In genomic region chr19:6496462-6497149, GRCm38 (mm10) we compare ENCODE assay signal across 14 mouse cellular contexts. TPM values are rescaled to one million over a fixed set of nuclear protein-coding genes. Genes with fewer than 3 reads are reported as not detected.
A peak's percentile ranks its signal among the peaks of the same experiment; 100 is the strongest.
DNase-seq lines count a peak whose midpoint lies in the region; ATAC-seq and TF ChIP-seq lines count a peak whose summit lies in the region.
"Had no signal": no experiment of that assay in that cellular context is flagged by ENCODE, and none has a peak within 500 bp of the region (broad histone marks: within the 10 kb centered on the region; RNA-seq: fewer than 3 reads in every experiment).

No protein-coding gene starts in this region.

- peaks cover 7% of the 10 kb centered on the region; the same call in 1 of the 2 replicates for H3K27me3 ChIP-seq in forebrain, embryonic 13.5 days
- peaks cover 100% of the 10 kb centered on the region for H3K27me3 ChIP-seq in limb, embryonic 10.5 days (ENCODE audit: low read depth, poor library complexity, severe bottlenecking)
- H3K27me3 ChIP-seq in neural tube, embryonic 13.5 days: no peaks in the 10 kb centered on the region; the same call in 1 of the 2 replicates

- H3K36me3 ChIP-seq in forebrain, embryonic 13.5 days (ENCODE audit: poor library complexity, severe bottlenecking): no peaks in the 10 kb centered on the region
- no peaks in the 10 kb centered on the region for H3K36me3 ChIP-seq in limb, embryonic 10.5 days
- H3K36me3 ChIP-seq in neural tube, embryonic 13.5 days: no peaks in the 10 kb centered on the region

- H3K9ac ChIP-seq in forebrain, embryonic 13.5 days: peak overlapping the region; percentile 97
- peak overlapping the region; percentile 100 for H3K9ac ChIP-seq in neural tube, embryonic 13.5 days

- peak overlapping the region; percentile 89 for H3K4me3 ChIP-seq in layer of hippocampus, adult 2 months
- peak overlapping the region; percentile 81 for H3K4me3 ChIP-seq in forebrain, embryonic 13.5 days
- H3K4me3 ChIP-seq in limb, embryonic 10.5 days: peak overlapping the region; percentile 58
- peak overlapping the region; percentile 90 for H3K4me3 ChIP-seq in neural tube, embryonic 13.5 days

- H3K27ac ChIP-seq in layer of hippocampus, adult 2 months: peak overlapping the region; percentile 95
- H3K27ac ChIP-seq in forebrain, embryonic 13.5 days: peak overlapping the region; percentile 89; the same call in 1 of the 2 replicates
- no peak overlapping the region for H3K27ac ChIP-seq in limb, embryonic 10.5 days
- peak overlapping the region; percentile 97 for H3K27ac ChIP-seq in neural tube, embryonic 13.5 days (replicated peaks)

- DNase-seq in layer of hippocampus, adult 2 months (ENCODE audit: low spot score in 2 of 2): no peak
- no peak for DNase-seq in layer of hippocampus, adult 18-20 months (ENCODE audit: low spot score in 2 of 2)
- DNase-seq in limb, embryonic 10.5 days (ENCODE audit: low spot score): no peak
- DNase-seq in layer of hippocampus, adult 9-10 months (ENCODE audit: low spot score): no peak
- DNase-seq in kidney, postnatal 36 days: no peak
- DNase-seq in B cell, adult 2 months: no peak
- DNase-seq: gastrocnemius, postnatal 25 days; kidney, adult 11 months; lung, postnatal 36 days; spleen, adult 18-20 months; thymus, postnatal 25 days had no signal

- ATAC-seq in forebrain, embryonic 13.5 days: peak; percentile 19; the same call in 1 of the 2 replicates
- peak; percentile 25 for ATAC-seq in neural tube, embryonic 13.5 days (ENCODE audit: low read depth)

- WGBS in forebrain, embryonic 13.5 days: 9% methylated on average over 6 of the region's 6 CpGs
- WGBS in limb, embryonic 10.5 days: 15% methylated on average over 6 of the region's 6 CpGs
- WGBS in neural tube, embryonic 13.5 days: 9% methylated on average over 6 of the region's 6 CpGs

- peak overlapping the region; percentile 96 for H3K4me2 ChIP-seq in forebrain, embryonic 13.5 days
- peak overlapping the region; percentile 90 for H3K4me2 ChIP-seq in neural tube, embryonic 13.5 days

- H3K9me3 ChIP-seq in forebrain, embryonic 13.5 days (replicated peaks): no peaks in the 10 kb centered on the region
- H3K9me3 ChIP-seq in limb, embryonic 10.5 days (replicated peaks): no peaks in the 10 kb centered on the region
- no peaks in the 10 kb centered on the region for H3K9me3 ChIP-seq in neural tube, embryonic 13.5 days

- no peak for TF ChIP-seq CTCF in layer of hippocampus, adult 2 months (conservative IDR thresholded peaks at IDR 0.05)

- H3K4me1 ChIP-seq in forebrain, embryonic 13.5 days: peaks cover 60% of the 10 kb centered on the region
- peaks cover 21% of the 10 kb centered on the region for H3K4me1 ChIP-seq in limb, embryonic 10.5 days
- peaks cover 70% of the 10 kb centered on the region for H3K4me1 ChIP-seq in neural tube, embryonic 13.5 days (replicated peaks)

RNA-seq across cellular contexts. Expression of gene Slc22a12, which starts 46.2 kb away (rescaled TPM):
- total RNA-seq in layer of hippocampus, adult 2 months (2021): under 1 TPM; 0.20 to 0.37 TPM
- under 1 TPM; 0.28 to 0.72 TPM for total RNA-seq in layer of hippocampus, adult 18-20 months (2021)
- not detected in 2 replicates for polyA plus RNA-seq in forebrain, embryonic 13.5 days (2015; fragmentation: Nextera tagmentation; extraction: Ambion mirVana)
- not detected in 2 replicates for polyA plus RNA-seq in limb, embryonic 10.5 days (2016; fragmentation: Nextera tagmentation; extraction: Ambion mirVana)
- polyA plus RNA-seq in neural tube, embryonic 13.5 days (2015; fragmentation: Nextera tagmentation; extraction: Ambion mirVana): not detected in 2 replicates
- total RNA-seq: gastrocnemius, postnatal 25 days; neutrophil, adult 5-6 weeks had no signal
